Mouse (Mus musculus): ENCODE data around the gene Hectd1.

Hectd1 gene

DNA sequence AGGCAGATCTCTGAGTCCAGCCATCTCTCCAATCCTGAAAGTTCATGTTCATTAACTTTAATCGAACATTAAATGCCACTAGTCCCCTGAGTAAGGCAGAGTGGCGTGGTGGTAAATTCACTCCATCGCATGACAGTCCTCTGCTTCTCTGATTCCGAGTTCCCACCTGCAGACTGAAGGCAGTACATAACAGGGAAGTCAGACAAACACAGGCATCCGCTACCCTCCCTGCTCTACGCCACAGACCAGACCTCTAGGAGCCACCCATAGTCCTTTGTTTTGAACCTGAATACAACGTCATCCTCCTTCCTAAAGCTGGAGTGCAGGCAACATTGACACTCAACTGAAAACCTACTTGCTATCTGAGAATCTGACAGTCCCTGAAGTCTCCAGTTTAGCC, 124.8 kb downstream of the Hectd1 start:
- no peak for DNase-seq (ENCODE audit: low spot score in 2 of 2)

- no peak for DNase-seq (ENCODE audit: low spot score in 2 of 2)
Observed at GRCm38 (mm10) chr12:51703859-51704258, 125.5 kb downstream of the Hectd1 start.

- no peak for DNase-seq (ENCODE audit: low spot score in 2 of 2)
Observed at GRCm38 (mm10) chr12:51701723-51702122, 127.6 kb downstream of the Hectd1 start.

- DNase-seq (ENCODE audit: low spot score in 2 of 2), result peak in 1 of 2 experiments; percentile 18
Observed at GRCm38 (mm10) chr12:51699623-51700393, 129.5 kb downstream of the Hectd1 start.

DNA sequence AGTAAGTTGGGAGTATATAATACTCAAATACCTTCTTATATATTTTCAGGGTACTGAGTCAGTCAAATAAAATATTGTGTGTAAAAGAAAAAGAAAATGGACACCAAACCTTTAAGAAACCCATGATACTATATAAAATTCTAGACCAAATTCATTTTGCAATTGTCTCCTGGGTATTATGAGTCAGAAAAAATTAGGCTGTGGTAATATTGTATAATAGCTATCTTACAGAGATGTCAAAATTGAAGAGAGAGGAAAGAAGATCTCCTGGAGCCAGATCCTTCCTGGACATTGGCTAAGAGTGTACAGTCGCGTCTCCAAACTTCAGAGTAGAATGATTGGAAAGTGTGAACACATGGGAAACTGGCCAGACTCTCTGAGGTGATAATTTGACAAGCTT, 133.2 kb downstream of the Hectd1 start:
- DNase-seq (ENCODE audit: low spot score in 2 of 2), result no peak

DNA sequence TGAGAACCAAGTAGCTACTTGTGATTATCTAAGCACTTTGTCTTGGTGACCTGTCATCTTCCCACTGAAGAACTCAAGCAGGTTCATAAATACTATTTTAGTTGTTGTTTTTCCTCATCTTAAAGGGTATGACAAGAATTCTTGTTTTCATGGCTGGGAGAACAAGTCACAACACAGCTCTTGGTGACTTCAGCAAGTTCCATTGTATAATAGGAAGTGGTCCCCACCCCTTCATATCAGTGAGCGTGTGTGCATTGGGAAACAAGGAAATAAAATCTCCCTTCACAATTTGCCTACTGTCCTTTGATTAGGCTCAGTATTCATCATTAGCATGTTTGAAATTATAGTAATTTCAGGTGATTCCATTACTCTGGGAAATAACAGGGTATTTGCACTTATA, 134.4 kb downstream of the Hectd1 start:
- DNase-seq (ENCODE audit: low spot score in 2 of 2), result no peak

GRCm38 (mm10) chr12:51694096-51694495, 135.2 kb downstream of the Hectd1 start:
- DNase-seq (ENCODE audit: low spot score in 2 of 2), result no peak

Data from right cerebral cortex, postnatal 10 days (tissue).